Mouse (Mus musculus) layer of hippocampus, postnatal 25 days (tissue): ENCODE measurements at regions not wholly inside any gene's neighbourhood (a gene's known extent, or its start where the extent isn't known, plus 50 kb on each side); places are given as distances from the start of the nearest gene placed in this dataset.

Experiments
- DNase-seq, 2 experiments: peaks; one replicate each; pipeline ENCODE4 v3.0.0; 2022; ENCODE audit warnings: mixed read lengths in 2 of 2, low spot score in 1 of 2; ENCODE audit errors: extremely low spot score in 1 of 2

- no peak for DNase-seq
Observed at GRCm38 (mm10) chr10:84075581-84075980, 352.9 kb downstream of the 1500009L16Rik start.

- DNase-seq = no peak
Observed at GRCm38 (mm10) chr10:84080236-84080635, 357.6 kb downstream of the 1500009L16Rik start.

GRCm38 (mm10) chr10:84081673-84082072 lies 358.7 kb downstream of the Nuak1 start:
- DNase-seq = no peak

GRCm38 (mm10) chr10:84087528-84087927 lies 352.9 kb downstream of the Nuak1 start:
- no peak for DNase-seq

- DNase-seq = no peak
Observed at GRCm38 (mm10) chr10:84087929-84088328, 352.5 kb downstream of the Nuak1 start.

GRCm38 (mm10) chr10:84088799-84089778 lies 351.3 kb downstream of the Nuak1 start:
- DNase-seq = no peak

- DNase-seq = no peak
Observed at GRCm38 (mm10) chr10:84093919-84094318, 346.5 kb downstream of the Nuak1 start.

- no peak for DNase-seq
Observed at GRCm38 (mm10) chr10:84097196-84097595, 343.2 kb downstream of the Nuak1 start.

GRCm38 (mm10) chr10:84103985-84104384 lies 336.4 kb downstream of the Nuak1 start:
- no peak for DNase-seq

- DNase-seq = no peak
Observed at GRCm38 (mm10) chr10:84104556-84104955, 335.8 kb downstream of the Nuak1 start.

GRCm38 (mm10) chr10:84109680-84110371 lies 330.6 kb downstream of the Nuak1 start:
- no peak for DNase-seq

GRCm38 (mm10) chr10:84110372-84110985 lies 329.9 kb downstream of the Nuak1 start:
- DNase-seq = no peak

- no peak for DNase-seq
Observed at GRCm38 (mm10) chr10:84111502-84111901, 328.9 kb downstream of the Nuak1 start.

- no peak for DNase-seq
Observed at GRCm38 (mm10) chr10:84111909-84112308, 328.5 kb downstream of the Nuak1 start.

- DNase-seq = no peak
Observed at GRCm38 (mm10) chr10:84119952-84120550, 320.3 kb downstream of the Nuak1 start.

GRCm38 (mm10) chr10:84137019-84137658 lies 303.3 kb downstream of the Nuak1 start:
- no peak for DNase-seq

GRCm38 (mm10) chr10:84142741-84143454 lies 297.5 kb downstream of the Nuak1 start:
- no peak for DNase-seq

GRCm38 (mm10) chr10:84143674-84144343 lies 296.6 kb downstream of the Nuak1 start:
- DNase-seq = no peak

GRCm38 (mm10) chr10:84144344-84144687 lies 296.1 kb downstream of the Nuak1 start:
- no peak for DNase-seq
